Mouse (Mus musculus) testis, adult 2 months (tissue): ENCODE measurements at regions not wholly inside any gene's neighbourhood (a gene's known extent, or its start where the extent isn't known, plus 50 kb on each side); places are given as distances from the start of the nearest gene placed in this dataset.

Experiments used
- H3K27ac ChIP-seq: fragments of 200-500 bp; 2 replicates; pipeline ENCODE4 v1.5.1; 2012; ENCODE audit warnings: low read depth, low read length; ENCODE audit not compliant: control insufficient read depth, insufficient read depth
- H3K27me3 ChIP-seq: fragments of 200-500 bp; 2 replicates; pipeline ENCODE4 v1.6.1; 2012; ENCODE audit warnings: mild to moderate bottlenecking, low read length, moderate library complexity; ENCODE audit not compliant: control insufficient read depth, insufficient read depth
- H3K36me3 ChIP-seq: fragments of 200-500 bp; 2 replicates; pipeline ENCODE4 v1.6.1; 2012; ENCODE audit warnings: mild to moderate bottlenecking, low read length; ENCODE audit not compliant: control insufficient read depth, insufficient read depth
- H3K4me1 ChIP-seq: fragments of 200-500 bp; 2 replicates; pipeline ENCODE4 v1.6.1; 2012; ENCODE audit warnings: low read length; ENCODE audit not compliant: control insufficient read depth, insufficient read depth
- H3K4me3 ChIP-seq: fragments of 200-500 bp; 2 replicates; pipeline ENCODE4 v1.5.1; 2012; ENCODE audit warnings: low read depth, mild to moderate bottlenecking, low read length, moderate library complexity, mixed read lengths; ENCODE audit not compliant: control insufficient read depth
- CTCF ChIP-seq: fragments of 200-500 bp; IDR thresholded peaks from 2 replicates; pipeline ENCODE4 v1.5.1; 2012; ENCODE audit warnings: low read depth, mild to moderate bottlenecking, inconsistent platforms, low read length, moderate library complexity; ENCODE audit not compliant: control insufficient read depth, insufficient read depth, insufficient replicate concordance
- POLR2A ChIP-seq: fragments of 200-500 bp; IDR thresholded peaks from 2 replicates; pipeline ENCODE4 v1.6.1; 2012; ENCODE audit warnings: low read depth, mild to moderate bottlenecking, inconsistent platforms, low read length, moderate library complexity; ENCODE audit not compliant: control insufficient read depth

- no peaks in the 10 kb centered on the region for H3K27me3 ChIP-seq
- H3K36me3 ChIP-seq = no peaks in the 10 kb centered on the region
- H3K27ac ChIP-seq = no peak overlapping the region
- H3K4me1 ChIP-seq = no peaks in the 10 kb centered on the region
- TF ChIP-seq POLR2A (no peak), CTCF (no peak)
- H3K4me3 ChIP-seq = no peak overlapping the region
These were observed 58.3 kb downstream of the Tmem100 start for GRCm38 (mm10) chr11:90088473-90088872.

- Histone ChIP-seq H3K4me1 (no peaks in the 10 kb centered on the region), H3K27me3 (no peaks in the 10 kb centered on the region), H3K36me3 (no peaks in the 10 kb centered on the region), H3K4me3 (no peak overlapping the region), H3K27ac (no peak overlapping the region)
- TF ChIP-seq POLR2A (no peak), CTCF (no peak)
These were observed 63.9 kb downstream of the Tmem100 start for GRCm38 (mm10) chr11:90094052-90094451.

GRCm38 (mm10) chr11:90094700-90095355 is 64.7 kb downstream of the Tmem100 start:
- no peaks in the 10 kb centered on the region for H3K36me3 ChIP-seq
- no peaks in the 10 kb centered on the region; the same call in 1 of the 2 replicates for H3K4me1 ChIP-seq
- TF ChIP-seq CTCF = no peak
- no peak for TF ChIP-seq POLR2A
- H3K27me3 ChIP-seq = no peaks in the 10 kb centered on the region
- H3K4me3 ChIP-seq = no peak overlapping the region
- no peak overlapping the region for H3K27ac ChIP-seq

DNA sequence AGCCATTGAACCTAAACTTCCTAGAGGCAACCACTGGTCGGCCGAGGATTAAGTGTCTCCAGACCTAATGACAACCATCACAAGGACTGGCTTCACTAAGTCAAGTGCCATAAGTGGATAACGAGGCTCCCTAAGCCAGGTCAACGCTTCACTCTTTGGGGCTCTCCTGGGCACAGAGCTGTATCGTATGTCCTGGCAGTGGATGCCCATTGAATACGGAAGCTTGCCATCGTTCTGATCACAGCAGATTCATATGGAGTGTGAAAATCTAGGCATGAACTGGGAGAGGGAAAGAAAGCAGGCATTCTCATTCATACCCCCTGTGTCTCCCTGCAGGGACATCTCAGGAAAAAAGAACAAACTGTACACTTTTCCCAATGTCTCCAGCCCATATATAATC is 68.3 kb downstream of the Tmem100 start:
- no peaks in the 10 kb centered on the region; the same call in 1 of the 2 replicates for H3K4me1 ChIP-seq
- H3K27me3 ChIP-seq = no peaks in the 10 kb centered on the region
- H3K4me3 ChIP-seq = no peak overlapping the region
- H3K27ac ChIP-seq = no peak overlapping the region
- no peak for TF ChIP-seq CTCF
- TF ChIP-seq POLR2A = no peak
- no peaks in the 10 kb centered on the region for H3K36me3 ChIP-seq

GRCm38 (mm10) chr11:90099178-90099577 is 69.0 kb downstream of the Tmem100 start:
- Histone ChIP-seq H3K27me3 (no peaks in the 10 kb centered on the region), H3K36me3 (no peaks in the 10 kb centered on the region)

DNA sequence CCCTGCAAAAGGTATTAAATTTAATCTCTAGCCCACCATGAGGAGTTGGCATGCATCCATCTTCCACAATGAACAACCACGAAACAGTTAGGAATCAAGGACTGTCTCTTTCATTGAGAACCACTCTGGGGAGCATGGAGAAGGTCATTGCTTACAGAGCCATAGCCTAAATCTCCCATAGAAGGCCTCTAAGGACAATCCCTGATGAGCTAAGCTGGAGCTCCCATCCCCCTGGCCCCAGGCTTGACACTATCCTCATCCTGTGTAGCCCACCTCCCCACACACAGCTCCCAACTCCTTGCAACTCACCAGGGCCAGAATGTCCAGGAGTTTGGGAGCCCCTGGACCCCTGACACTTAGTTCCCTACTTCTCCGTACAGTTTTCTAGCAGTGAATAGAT is 70.0 kb downstream of the Tmem100 start:
- TF ChIP-seq POLR2A (no peak), CTCF (no peak)
- Histone ChIP-seq H3K4me1 (no peaks in the 10 kb centered on the region; the same call in 1 of the 2 replicates), H3K4me3 (no peak overlapping the region), H3K27me3 (no peaks in the 10 kb centered on the region), H3K36me3 (no peaks in the 10 kb centered on the region), H3K27ac (peak overlapping the region; percentile 52)

More at GRCm38 (mm10) chr11:90099178-90099577, 69.0 kb downstream of the Tmem100 start:
- Histone ChIP-seq H3K4me3 (no peak overlapping the region), H3K27ac (no peak overlapping the region), H3K4me1 (no peaks in the 10 kb centered on the region; the same call in 1 of the 2 replicates)
- no peak for TF ChIP-seq CTCF
- no peak for TF ChIP-seq POLR2A

GRCm38 (mm10) chr11:90101284-90101683 is 71.1 kb downstream of the Tmem100 start:
- no peaks in the 10 kb centered on the region for H3K27me3 ChIP-seq
- TF ChIP-seq POLR2A (no peak), CTCF (no peak)
- no peaks in the 10 kb centered on the region; the same call in 1 of the 2 replicates for H3K4me1 ChIP-seq
- no peaks in the 10 kb centered on the region for H3K36me3 ChIP-seq
- no peak overlapping the region for H3K4me3 ChIP-seq
- H3K27ac ChIP-seq = peak overlapping the region; percentile 6; the same call in 1 of the 2 replicates
